Mouse (Mus musculus) CH12.LX (cell line): ENCODE measurements around the gene Mesd. TPM values are rescaled to one million over a fixed set of nuclear protein-coding genes. Genes with fewer than 3 reads are reported as not detected.

Source experiments
- DNase-seq: peaks from one replicate; pipeline ENCODE4 v3.0.0-alpha.2; 2013; ENCODE audit errors: extremely low read depth
- H3K27ac ChIP-seq: 2 replicates; pipeline ENCODE4 v1.5.1; 2012; ENCODE audit warnings: low read depth, mild to moderate bottlenecking, control low read depth, moderate library complexity; ENCODE audit not compliant: insufficient read depth
- H3K27me3 ChIP-seq: replicated peaks from 2 replicates; pipeline ENCODE3; 2012; ENCODE audit warnings: inconsistent platforms
- H3K36me3 ChIP-seq, 2 experiments: replicated peaks in 1 of 2; 2 replicates each; pipeline versions ENCODE3 to v1.6.1; 2012; ENCODE audit warnings: inconsistent platforms in 1 of 2, low read length in 1 of 2, mild to moderate bottlenecking in 1 of 2, mixed read lengths in 1 of 2, moderate library complexity in 1 of 2; ENCODE audit not compliant: control insufficient read depth in 1 of 2, insufficient read depth in 1 of 2
- H3K4me1 ChIP-seq, 2 experiments: 2 replicates each; pipeline ENCODE4 v1.6.1; 2012; ENCODE audit warnings: inconsistent platforms in 1 of 2, moderate library complexity in 1 of 2; ENCODE audit not compliant: insufficient read depth in 2 of 2, control insufficient read depth in 1 of 2
- H3K4me2 ChIP-seq: 2 replicates; pipeline ENCODE4 v1.6.1; 2012; ENCODE audit warnings: low read depth, mild to moderate bottlenecking, control low read depth; ENCODE audit not compliant: poor library complexity, insufficient read depth, severe bottlenecking
- H3K4me3 ChIP-seq, 3 experiments: fragments of 150-350 bp in 1 of 3; sonication (generic) in 1 of 3; replicated peaks in 1 of 3; 2 replicates each; pipeline versions ENCODE3 to v1.5.1; 2011 to 2012; ENCODE audit warnings: low read depth in 2 of 3, low read length in 2 of 3, mild to moderate bottlenecking in 2 of 3, moderate library complexity in 2 of 3, control low read depth in 1 of 3, improper control_type of control experiment in 1 of 3, inconsistent platforms in 1 of 3, mixed read lengths in 1 of 3; ENCODE audit not compliant: poor library complexity in 1 of 3
- H3K79me2 ChIP-seq: replicated peaks from 2 replicates; pipeline ENCODE4 v1.6.1; 2012; ENCODE audit warnings: mild to moderate bottlenecking, moderate library complexity; ENCODE audit not compliant: control insufficient read depth, poor library complexity, insufficient read depth, severe bottlenecking; ENCODE audit errors: extremely low read depth
- H3K9ac ChIP-seq: 2 replicates; pipeline ENCODE4 v1.6.1; 2012; ENCODE audit warnings: low read depth, mild to moderate bottlenecking, control low read depth, moderate library complexity; ENCODE audit not compliant: insufficient read depth
- H3K9me3 ChIP-seq: replicated peaks from 2 replicates; pipeline ENCODE3; 2012; ENCODE audit warnings: low read length, inconsistent platforms, mixed read lengths
- BHLHE40 ChIP-seq: IDR thresholded peaks from 2 replicates; pipeline ENCODE4 v1.6.1; 2011; ENCODE audit warnings: mild to moderate bottlenecking, low read depth, low read length, improper control_type of control experiment
- CHD2 ChIP-seq: IDR thresholded peaks from 2 replicates; pipeline ENCODE4 v1.6.1; 2011; ENCODE audit warnings: low read length, improper control_type of control experiment
- ELF1 ChIP-seq: IDR thresholded peaks from 2 replicates; pipeline ENCODE4 v1.6.1; 2014; ENCODE audit warnings: low read depth, mild to moderate bottlenecking, inconsistent platforms, low read length, improper control_type of control experiment
- EP300 ChIP-seq: IDR thresholded peaks from 2 replicates; pipeline ENCODE4 v1.6.1; 2011; ENCODE audit warnings: low read length, improper control_type of control experiment
- ETS1 ChIP-seq: conservative IDR thresholded peaks from 2 replicates; pipeline ENCODE4 v1.6.1; 2012; ENCODE audit warnings: low read depth, mild to moderate bottlenecking, inconsistent platforms, low read length, improper control_type of control experiment, moderate library complexity
- HCFC1 ChIP-seq: IDR thresholded peaks from 2 replicates; pipeline ENCODE4 v1.6.1; 2012; ENCODE audit warnings: low read depth, mild to moderate bottlenecking, inconsistent platforms, low read length, improper control_type of control experiment
- IRF4 ChIP-seq: IDR thresholded peaks from 2 replicates; pipeline ENCODE4 v1.6.1; 2014; ENCODE audit warnings: low read depth, mild to moderate bottlenecking, inconsistent platforms, low read length, improper control_type of control experiment
- JUN ChIP-seq: IDR thresholded peaks from 2 replicates; pipeline ENCODE4 v1.6.1; 2011; ENCODE audit warnings: low read depth, mild to moderate bottlenecking, low read length, improper control_type of control experiment, moderate library complexity; ENCODE audit not compliant: insufficient read depth
- JUND ChIP-seq: conservative IDR thresholded peaks from 2 replicates; pipeline ENCODE4 v1.6.1; 2011; ENCODE audit warnings: low read depth, low read length, improper control_type of control experiment
- MAFK ChIP-seq: IDR thresholded peaks from 2 replicates; pipeline ENCODE4 v1.6.1; 2011; ENCODE audit warnings: low read length, improper control_type of control experiment; ENCODE audit not compliant: insufficient replicate concordance
- MAX ChIP-seq: IDR thresholded peaks from 2 replicates; pipeline ENCODE4 v1.6.1; 2011; ENCODE audit warnings: low read length, improper control_type of control experiment
- MAZ ChIP-seq: IDR thresholded peaks from 2 replicates; pipeline ENCODE4 v1.6.1; 2012; ENCODE audit warnings: low read depth, mild to moderate bottlenecking, inconsistent platforms, low read length, improper control_type of control experiment, moderate library complexity
- NRF1 ChIP-seq: IDR thresholded peaks from 2 replicates; pipeline ENCODE4 v1.6.1; 2014; ENCODE audit warnings: low read depth, mild to moderate bottlenecking, inconsistent platforms, low read length, improper control_type of control experiment, moderate library complexity
- PAX5 ChIP-seq: IDR thresholded peaks from 2 replicates; pipeline ENCODE4 v1.6.1; 2012; ENCODE audit warnings: low read length, inconsistent platforms, mixed read lengths
- POLR2AphosphoS2 ChIP-seq: IDR thresholded peaks from 2 replicates; pipeline ENCODE4 v1.6.1; 2011; ENCODE audit warnings: low read depth, low read length, improper control_type of control experiment
- SIN3A ChIP-seq: IDR thresholded peaks from 2 replicates; pipeline ENCODE4 v1.6.1; 2012; ENCODE audit warnings: low read length, improper control_type of control experiment, inconsistent platforms
- SMC3 ChIP-seq: IDR thresholded peaks from 2 replicates; pipeline ENCODE4 v1.6.1; 2011; ENCODE audit warnings: low read depth, low read length, improper control_type of control experiment
- TCF12 ChIP-seq: IDR thresholded peaks from 2 replicates; pipeline ENCODE4 v1.6.1; 2014; ENCODE audit warnings: low read depth, mild to moderate bottlenecking, inconsistent platforms, low read length, improper control_type of control experiment
- USF1 ChIP-seq: IDR thresholded peaks from 2 replicates; pipeline ENCODE4 v1.6.1; 2014; ENCODE audit warnings: low read depth, mild to moderate bottlenecking, inconsistent platforms, low read length, improper control_type of control experiment
- ZKSCAN1 ChIP-seq: IDR thresholded peaks from 2 replicates; pipeline ENCODE4 v1.6.1; 2012; ENCODE audit warnings: low read depth, inconsistent platforms, low read length, improper control_type of control experiment, borderline replicate concordance
- ZNF384 ChIP-seq: IDR thresholded peaks from 2 replicates; pipeline ENCODE4 v1.6.1; 2012; ENCODE audit warnings: low read depth, low read length, improper control_type of control experiment, inconsistent platforms
- dilution Hi-C: fragments of 300-500 bp; cut with MboI; formaldehyde crosslinking; loops from 2 replicates; pipeline ENCODE4 v1.14.3; 2020; ENCODE audit warnings: low sequenced_read_pairs; ENCODE audit not compliant: extremely low pct_unique_long_range_greater_than_20kb, extremely low pct_ligation_motif_present
- in situ Hi-C: fragments of 300-500 bp; cut with MboI; formaldehyde crosslinking; loops from 3 replicates; pipeline ENCODE4 v1.14.3; 2019; ENCODE audit warnings: low sequenced_read_pairs, low pct_ligation_motif_present, low pct_unique_long_range_greater_than_20kb, mixed read lengths
- polyA plus RNA-seq: library from polyadenylated mRNA; unstranded; fragments of >175 nt; gene quantifications from 2 replicates; pipeline ENCODE4 v1.2.1, GENCODE M21; 2012; ENCODE audit warnings: low read depth; ENCODE audit not compliant: insufficient read length
- total RNA-seq, 2 experiments: library from RNA; depleted of rRNA; stranded (reverse); fragments of 300-350 nt in 1 of 2; fragments of >200 nt in 1 of 2; gene quantifications; 2 replicates each; pipeline ENCODE4 v1.2.3; 2012 to 2014

Mesd gene
- total and polyA plus RNA-seq, 3 experiments = 33.4 to 67.6 (median 40.6) TPM

DNA sequence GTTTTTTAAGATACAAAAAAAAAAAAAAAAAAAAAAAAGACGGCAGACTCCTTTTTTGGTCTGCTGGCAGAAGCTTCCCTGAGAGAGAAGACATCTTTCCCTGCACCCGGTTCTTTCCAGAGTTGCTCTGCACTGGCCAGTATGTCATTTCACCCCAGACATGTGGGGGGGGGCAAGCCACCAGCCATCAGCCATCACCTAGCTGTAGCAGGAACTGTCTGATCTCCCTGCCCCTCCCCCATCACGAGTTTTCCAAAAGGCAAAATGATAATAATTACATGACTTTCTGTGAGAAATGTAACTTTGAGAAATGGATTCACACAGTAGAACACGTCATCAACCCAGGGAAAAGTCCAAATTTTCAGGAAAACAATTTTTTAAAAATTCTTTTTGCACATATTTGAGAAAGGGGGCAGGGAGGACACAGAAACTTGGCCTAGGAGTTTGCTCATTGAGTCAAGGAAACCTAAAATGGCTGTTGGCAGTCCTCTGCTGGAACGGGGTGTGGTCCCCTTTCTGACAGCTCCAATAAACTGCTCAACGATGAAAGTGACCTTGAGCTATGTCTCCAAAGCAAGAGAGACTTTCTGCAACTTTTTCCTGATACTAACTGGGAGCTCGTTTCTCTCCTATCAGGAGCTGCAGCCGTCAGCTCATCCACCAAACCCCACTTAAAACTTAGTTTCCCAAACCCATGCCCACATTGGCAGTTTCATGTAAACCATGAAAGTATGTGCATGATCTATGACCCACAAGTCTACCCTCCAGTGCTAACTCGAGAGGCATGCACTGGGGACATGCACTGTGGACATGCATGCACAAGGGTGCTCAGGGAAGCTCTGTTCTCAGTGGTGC, 27.7 kb upstream of the Mesd start:
- in situ Hi-C loops (no loop called here), dilution Hi-C loops (no loop called here)
- H3K79me2 ChIP-seq = no peaks in the 10 kb centered on the region
- no peaks in the 10 kb centered on the region for H3K36me3 ChIP-seq
- TF ChIP-seq ZNF384 = peak; percentile 16; the same call in 1 of the 2 replicates
- no peak for TF ChIP-seq PAX5
- no peak for TF ChIP-seq USF1
- peak; percentile 68 for TF ChIP-seq CHD2
- H3K27ac ChIP-seq = no peak overlapping the region
- no peak overlapping the region for H3K4me3 ChIP-seq
- no peak overlapping the region for H3K9ac ChIP-seq
- no peaks in the 10 kb centered on the region for H3K9me3 ChIP-seq
- no peaks in the 10 kb centered on the region for H3K27me3 ChIP-seq
- H3K4me1 ChIP-seq = peaks cover 28 to 82% of the 10 kb centered on the region in 2 experiments
- no peak overlapping the region for H3K4me2 ChIP-seq
- DNase-seq = no peak

- H3K9me3 ChIP-seq = no peaks in the 10 kb centered on the region
- no peaks in the 10 kb centered on the region for H3K36me3 ChIP-seq
- dilution Hi-C loops = no loop called here
- H3K4me3 ChIP-seq = no peak overlapping the region
- H3K4me1 ChIP-seq = peaks cover 28 to 76% of the 10 kb centered on the region in 2 experiments
- no peak overlapping the region for H3K27ac ChIP-seq
- no peak overlapping the region for H3K9ac ChIP-seq
- H3K79me2 ChIP-seq = no peaks in the 10 kb centered on the region
- no peak for DNase-seq
- in situ Hi-C loops = no loop called here
- H3K27me3 ChIP-seq = no peaks in the 10 kb centered on the region
- TF ChIP-seq MAX (no peak), ZNF384 (no peak), ZKSCAN1 (no peak), NRF1 (no peak), ETS1 (peak; percentile 32; the same call in 1 of the 2 replicates), MAZ (no peak), SMC3 (no peak), EP300 (0 out of 2 replicates have a peak, but pooled peaks have one; percentile 38), IRF4 (peak; percentile 60; the same call in 1 of the 2 replicates), BHLHE40 (peak; percentile 50; the same call in 1 of the 2 replicates), TCF12 (no peak), HCFC1 (no peak), POLR2AphosphoS2 (no peak), JUND (peak; percentile 44; the same call in 1 of the 2 replicates), MAFK (no peak), SIN3A (no peak), ELF1 (no peak), JUN (peak; percentile 22; the same call in 1 of the 2 replicates)
- H3K4me2 ChIP-seq = no peak overlapping the region
These were observed 27.1 kb upstream of the Mesd start for GRCm38 (mm10) chr7:83857208-83857488.
